Mouse (Mus musculus) Patski (cell line): ENCODE results near the gene Fut7. TPM values are rescaled to one million over a fixed set of nuclear protein-coding genes. Genes with fewer than 3 reads are reported as not detected.

ENCODE experiments used
- ATAC-seq: fragments of 100-300 bp; one replicate; pipeline ENCODE4 v1.8.0; 2021
- CTCF ChIA-PET: fragments of 350-600 bp; sonication (Branson Sonifier 250); formaldehyde crosslinking; loops from one replicate; lab custom pipeline; 2022; ENCODE audit warnings: inconsistent platforms; lab: Charles Lee
- POLR2A ChIA-PET: fragments of 350-600 bp; sonication (Branson Sonifier 250); formaldehyde crosslinking; loops from one replicate; lab custom pipeline; 2022; ENCODE audit warnings: antibody characterized with exemption, inconsistent platforms; lab: Charles Lee
- DNase-seq: peaks from one replicate; pipeline ENCODE4 v3.0.0-alpha.2; 2011; ENCODE audit warnings: low read depth, low spot score
- H3K27me3 ChIP-seq: fragments of 371-371 bp; one replicate; pipeline ENCODE4 v1.5.1; 2021
- CTCF ChIP-seq: fragments of 100-300 bp; IDR thresholded peaks from one replicate; pipeline ENCODE4 v1.5.1; 2021
- in situ Hi-C: fragments of 300-500 bp; cut with MboI; formaldehyde crosslinking; loops from 3 replicates; pipeline ENCODE4 v1.11.1; 2018; ENCODE audit warnings: low pct_unique_long_range_greater_than_20kb, mixed read lengths
- polyA plus RNA-seq: library from polyadenylated mRNA; unstranded; gene quantifications from one replicate; pipeline ENCODE4 v1.2.3, GENCODE M21; 2021

Fut7 gene
- polyA plus RNA-seq: 0.09 TPM

DNA sequence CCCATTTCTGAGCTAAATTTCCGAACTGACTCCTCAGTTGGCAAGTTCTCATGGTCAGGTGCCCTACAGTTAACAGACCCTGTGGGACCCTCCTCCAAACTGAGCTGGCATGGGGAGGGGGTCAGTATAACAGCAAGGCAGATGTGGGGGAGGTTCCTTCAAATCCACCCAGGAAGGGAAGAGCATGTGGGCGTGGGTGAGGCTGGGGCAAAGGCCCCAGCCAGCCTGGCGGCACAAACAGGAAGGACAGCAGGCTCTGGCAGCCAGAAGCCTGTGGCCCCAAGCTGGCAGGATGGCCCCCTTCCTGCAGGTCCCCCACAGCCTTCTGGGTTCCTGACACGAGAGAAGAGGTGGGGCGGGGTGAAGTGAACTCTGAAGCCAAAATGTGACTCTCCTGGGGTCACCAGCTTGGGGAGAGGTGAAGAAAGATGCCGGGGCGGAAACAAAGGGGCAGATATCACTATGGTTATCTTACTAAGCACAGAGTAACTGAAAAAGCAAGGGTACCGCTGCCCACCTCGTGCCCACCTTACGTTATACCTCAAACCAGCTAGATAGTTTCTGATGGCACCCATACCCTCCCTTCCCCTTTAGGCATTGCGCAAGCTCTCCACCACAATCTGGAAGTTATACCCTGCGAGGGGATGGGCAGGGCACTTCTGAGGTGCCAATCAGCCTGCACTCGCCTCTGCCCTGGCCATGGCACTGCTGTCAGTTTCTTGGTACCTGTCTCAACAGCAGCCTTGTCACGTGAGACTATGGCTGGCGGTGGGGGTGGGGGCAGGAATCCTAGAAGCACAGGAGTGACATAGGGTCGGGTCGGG is at the start of gene Fut7:
Gene Fut7 (plus strand): TSS at position 681 of the 824 bp plus-strand sequence.
- ChIA-PET POLR2A (interaction anchor here (1.0 kb wide), 1 partner anchor 9 kb away, joined by 3 read pairs; no protein-coding TSS in a partner anchor), CTCF (interaction anchor here (0.6 to 3.7 kb wide), 13 partner anchors 8 to 75 kb away, joined by 3 to 36 read pairs (median 3); partner anchors contain the start of gene Clic3)
- ATAC-seq (no peak), DNase-seq (no peak)
- in situ Hi-C loops: no loop called here
- no peaks in the 10 kb centered on the region for H3K27me3 ChIP-seq
- TF ChIP-seq CTCF: no peak

DNA sequence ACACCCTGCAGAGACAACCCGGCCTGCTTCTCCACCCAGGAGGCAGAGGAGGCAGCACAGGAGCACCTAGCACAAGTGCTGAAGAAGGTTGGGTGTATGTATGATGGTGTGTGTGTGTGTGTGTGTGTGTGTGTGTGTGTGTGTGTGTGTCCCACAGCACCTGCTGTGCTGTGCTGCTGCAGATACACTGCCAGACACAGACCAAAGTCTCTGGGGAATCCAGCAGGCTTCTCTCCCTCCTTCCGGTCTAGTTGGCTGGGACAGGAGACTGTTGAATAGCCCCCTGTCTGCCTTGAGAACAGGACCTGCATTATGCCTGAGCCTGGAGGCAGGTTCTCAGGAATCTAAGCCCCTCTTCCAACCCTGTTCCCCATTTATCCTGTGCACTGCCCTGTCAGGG is 49.6 kb upstream of the Fut7 start:
- POLR2A ChIA-PET: no interaction called here
- CTCF ChIA-PET: interaction anchor here (1.0 to 8.7 kb wide), 2 partner anchors 24 to 49 kb away, joined by 3 to 119 read pairs; partner anchors contain the start of genes Entpd2 and Npdc1
- DNase-seq (no peak), ATAC-seq (no peak)
- H3K27me3 ChIP-seq: no peaks in the 10 kb centered on the region
- in situ Hi-C loops: no loop called here
- no peak for TF ChIP-seq CTCF

DNA sequence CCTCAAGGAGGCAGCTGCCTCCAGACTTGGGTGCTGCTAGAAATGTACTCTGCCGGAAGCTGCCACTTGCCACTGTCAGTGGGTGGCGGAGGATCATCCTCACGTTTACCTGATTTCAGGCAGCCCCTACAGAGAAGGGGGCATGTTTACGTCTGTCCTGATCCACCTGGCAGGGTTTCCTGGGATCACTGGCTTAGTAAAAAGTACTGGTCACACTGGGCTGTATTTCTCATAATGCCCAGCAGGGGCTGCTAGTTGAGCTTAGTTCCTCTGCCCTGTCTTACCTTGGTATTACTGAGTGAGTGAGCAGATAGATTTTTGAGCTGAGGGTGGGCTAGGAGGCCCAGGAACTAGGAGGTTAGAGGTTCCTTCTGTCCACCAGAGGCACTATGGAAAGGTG is 46.5 kb upstream of the Fut7 start:
- DNase-seq: no peak

DNA sequence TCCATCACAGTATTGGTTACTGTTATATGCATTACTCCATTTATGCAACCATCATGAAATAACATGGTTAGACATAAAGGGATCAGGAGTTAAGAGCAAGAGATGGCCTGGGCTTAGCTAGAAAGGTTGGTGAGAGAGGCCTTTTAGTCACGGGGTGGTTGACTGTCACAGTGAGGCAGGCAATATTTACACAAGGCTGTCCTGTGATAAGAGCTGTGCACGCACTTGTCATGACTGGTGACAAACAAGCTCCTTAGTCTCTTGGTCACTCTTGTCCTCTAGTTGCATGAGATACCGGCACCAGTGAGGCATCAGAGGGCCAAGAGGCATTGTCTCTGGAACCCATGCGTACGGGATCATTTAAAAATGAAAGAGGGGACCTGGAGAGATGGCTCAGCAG is 38.6 kb upstream of the Fut7 start:
- DNase-seq: no peak
- no peak for ATAC-seq
- no peak for TF ChIP-seq CTCF
- POLR2A ChIA-PET: no interaction called here
- in situ Hi-C loops: no loop called here
- no peaks in the 10 kb centered on the region for H3K27me3 ChIP-seq
- CTCF ChIA-PET: interaction anchor here (1.1 kb wide), 1 partner anchor 8 kb away, joined by 3 read pairs; no protein-coding TSS in a partner anchor

More for the DNA sequence above, 46.5 kb upstream of the Fut7 start:
- in situ Hi-C loops: no loop called here
- TF ChIP-seq CTCF: no peak
- CTCF ChIA-PET: interaction anchor here (0.8 to 8.7 kb wide), 8 partner anchors 8 to 47 kb away, joined by 3 to 119 read pairs (median 3); partner anchors contain the start of genes Entpd2 and Npdc1
- no peaks in the 10 kb centered on the region for H3K27me3 ChIP-seq
- no peak for ATAC-seq
- POLR2A ChIA-PET: interaction anchor here (1.0 kb wide), 1 partner anchor 24 kb away, joined by 3 read pairs; no protein-coding TSS in a partner anchor

DNA sequence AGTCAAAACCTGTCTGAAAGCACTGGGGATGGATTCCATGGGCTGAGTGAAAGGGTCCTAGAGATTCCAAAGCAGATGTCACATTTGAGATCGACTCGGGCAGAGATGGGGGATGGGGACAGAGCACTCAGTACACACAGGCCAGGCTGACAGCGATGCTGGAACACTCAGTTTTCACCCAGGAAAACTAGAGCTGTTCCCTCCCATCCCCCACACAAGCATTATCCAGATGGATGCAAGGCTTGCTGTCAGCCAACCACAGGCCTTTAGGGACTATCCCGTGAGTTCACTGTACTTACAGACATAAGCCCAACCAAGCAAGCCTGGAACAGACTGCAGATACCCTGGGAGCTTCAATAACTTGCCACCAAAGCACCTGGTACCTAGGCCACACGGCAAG is 31.8 kb upstream of the Fut7 start:
- POLR2A ChIA-PET: no interaction called here
- CTCF ChIA-PET: no interaction called here
- no peak for TF ChIP-seq CTCF
- ATAC-seq (no peak), DNase-seq (no peak)
- in situ Hi-C loops: no loop called here
- H3K27me3 ChIP-seq: peaks cover 4% of the 10 kb centered on the region

DNA sequence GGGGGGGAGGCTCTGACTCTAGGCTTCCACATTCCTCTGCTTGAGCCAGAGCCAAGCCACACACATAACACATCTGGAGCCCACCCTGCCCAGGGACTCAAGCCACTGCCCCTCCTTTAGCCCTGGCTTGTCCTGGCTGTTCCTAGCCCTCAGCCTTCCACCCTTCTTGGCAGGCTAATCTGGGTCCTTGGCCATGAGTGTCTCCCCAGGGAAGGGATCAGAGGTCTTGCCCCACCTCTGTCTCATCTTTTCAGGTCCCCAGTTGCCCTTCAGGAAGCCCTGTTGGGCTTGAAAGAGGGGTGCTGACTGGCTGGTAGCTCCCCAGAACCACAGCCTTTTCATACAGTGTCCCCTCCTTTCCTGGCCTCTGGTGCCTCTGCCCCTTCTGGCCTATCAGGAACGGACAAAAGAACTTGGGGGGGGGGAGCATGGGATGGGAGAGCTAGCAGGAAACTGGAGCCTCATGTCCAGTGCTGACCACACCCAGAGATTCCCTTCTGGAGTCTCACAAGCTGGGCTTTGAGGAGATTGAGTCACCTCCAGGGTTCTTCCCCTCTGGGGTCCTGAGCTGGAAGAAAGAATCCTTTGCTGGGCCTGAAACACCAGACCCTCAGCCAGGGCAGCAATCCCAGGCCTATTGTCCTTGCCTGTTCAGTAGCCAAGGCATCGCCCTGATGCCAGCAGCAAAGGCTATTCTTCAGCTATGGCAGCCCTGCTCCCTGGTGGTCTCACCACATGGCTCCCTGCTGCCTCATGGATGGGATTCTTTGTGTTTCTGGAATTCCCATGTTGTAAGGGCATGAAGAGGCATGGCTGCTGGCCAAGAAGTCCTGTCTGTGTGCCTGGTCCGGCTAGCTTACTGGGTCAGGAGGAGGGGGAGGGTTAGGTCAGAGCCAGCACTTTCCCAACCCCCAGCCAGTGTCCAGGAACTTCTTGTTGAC is 28.5 kb upstream of the Fut7 start:
- H3K27me3 ChIP-seq: peaks cover 4% of the 10 kb centered on the region
- ATAC-seq: peak; percentile 13

DNA sequence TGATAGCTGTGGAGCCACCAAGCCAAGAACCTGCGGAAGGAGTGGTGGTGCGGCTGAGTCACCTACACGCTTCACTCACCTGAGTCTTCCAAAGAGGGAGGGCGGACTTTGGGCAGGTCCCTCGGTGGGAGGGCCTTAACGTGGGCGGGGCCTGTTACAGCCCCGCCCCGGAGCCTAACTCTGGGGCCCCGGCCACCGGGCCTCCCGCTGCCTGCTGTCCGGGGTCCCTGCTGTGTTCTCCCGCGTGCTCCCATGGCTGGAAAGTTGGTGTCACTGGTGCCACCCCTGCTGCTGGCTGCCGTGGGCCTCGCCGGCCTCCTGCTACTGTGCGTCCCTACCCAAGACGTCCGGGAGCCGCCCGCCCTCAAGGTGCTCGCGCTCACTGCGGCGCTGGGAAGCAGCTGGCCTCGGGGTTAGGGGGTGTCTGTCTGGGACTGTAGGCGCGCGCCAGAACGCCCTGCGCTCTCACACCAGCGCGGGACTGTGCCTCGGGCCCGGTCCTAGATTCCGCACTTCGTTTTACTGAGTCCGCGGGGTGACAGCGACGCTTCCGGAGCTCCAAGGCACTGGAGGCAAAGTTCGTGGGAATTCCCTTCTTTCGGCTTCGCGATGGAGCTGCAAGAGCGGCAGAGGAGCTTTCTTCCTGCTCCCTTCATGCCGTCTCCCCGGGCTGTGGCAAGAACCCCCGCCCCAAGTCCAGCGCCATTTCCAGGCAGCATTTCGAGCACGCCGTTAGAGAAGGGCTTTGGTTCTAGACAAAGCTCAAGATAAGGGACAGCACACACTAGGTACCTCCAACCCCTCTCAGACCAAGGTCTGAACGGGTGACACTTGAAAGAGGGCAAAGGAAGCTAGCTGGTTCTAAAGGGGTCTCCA is 27.1 kb upstream of the Fut7 start, which contains the start of gene Entpd2:
Gene Entpd2 (plus strand): TSS at position 154 of the 876 bp plus-strand sequence.
- POLR2A ChIA-PET: no interaction called here
- peaks cover 4% of the 10 kb centered on the region for H3K27me3 ChIP-seq
- ATAC-seq (no peak), DNase-seq (no peak)
- CTCF ChIA-PET: interaction anchor here (1.7 to 10.9 kb wide), 3 partner anchors 9 to 20 kb away, joined by 4 to 119 read pairs (median 4); partner anchors contain the start of gene Sapcd2
- in situ Hi-C loops: no loop called here
- TF ChIP-seq CTCF: no peak

More for the DNA sequence above, 28.5 kb upstream of the Fut7 start:
- no peak for TF ChIP-seq CTCF
- ChIA-PET CTCF (interaction anchor here (1.4 to 10.9 kb wide), 3 partner anchors 8 to 67 kb away, joined by 3 to 119 read pairs (median 4); partner anchors contain the start of gene Sapcd2), POLR2A (no interaction called here)
- in situ Hi-C loops: no loop called here
- no peak for DNase-seq

DNA sequence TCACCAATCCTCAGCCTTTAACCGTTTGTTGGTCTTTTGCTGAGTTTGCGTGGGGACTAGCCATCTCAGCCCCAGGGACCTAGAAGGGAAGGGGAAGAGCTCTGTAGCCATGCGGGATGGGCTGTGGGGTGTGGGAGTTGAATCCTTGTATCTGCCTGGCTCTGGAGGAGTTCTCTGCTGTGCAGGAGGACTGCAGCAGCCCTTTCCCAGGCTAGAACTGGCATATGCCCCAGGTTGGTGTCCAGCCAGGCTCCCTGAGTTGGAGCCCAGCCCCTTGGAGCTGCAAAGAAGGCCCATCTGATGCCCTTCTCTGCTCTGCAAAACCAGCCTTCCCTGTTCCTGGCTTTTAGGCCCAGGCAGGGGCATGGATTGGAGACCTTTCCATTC is 26.5 kb upstream of the Fut7 start:
- TF ChIP-seq CTCF: no peak
- POLR2A ChIA-PET: no interaction called here
- peaks cover 4% of the 10 kb centered on the region for H3K27me3 ChIP-seq
- in situ Hi-C loops: no loop called here
- CTCF ChIA-PET: interaction anchor here (1.9 to 10.9 kb wide), 2 partner anchors 10 to 21 kb away, joined by 4 to 119 read pairs; partner anchors contain the start of gene Sapcd2
- ATAC-seq (no peak), DNase-seq (no peak)

DNA sequence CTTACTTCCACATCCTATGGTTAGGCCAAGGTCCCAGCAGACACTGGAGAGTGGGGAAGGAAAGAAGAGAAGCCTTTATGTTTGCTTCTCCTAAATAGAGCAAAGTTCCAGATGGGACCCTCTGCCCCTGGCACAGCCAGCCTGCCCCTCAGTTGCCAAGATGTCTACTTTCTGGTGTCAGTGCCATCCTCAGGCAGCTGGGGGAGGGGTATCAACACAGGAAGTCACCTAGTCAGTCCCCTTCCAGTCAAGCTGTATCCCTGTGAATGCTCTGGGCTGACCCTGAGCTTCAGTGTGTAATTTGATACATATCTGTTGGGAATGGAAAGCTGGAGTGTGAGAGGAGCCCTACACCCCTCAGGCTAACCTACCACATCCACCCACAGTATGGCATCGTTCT is 26.1 kb upstream of the Fut7 start:
- peaks cover 4% of the 10 kb centered on the region for H3K27me3 ChIP-seq
- DNase-seq (no peak), ATAC-seq (no peak)
- ChIA-PET CTCF (interaction anchor here (1.9 to 10.9 kb wide), 2 partner anchors 10 to 21 kb away, joined by 4 to 119 read pairs; partner anchors contain the start of gene Sapcd2), POLR2A (no interaction called here)
- in situ Hi-C loops: no loop called here
- no peak for TF ChIP-seq CTCF
